Mouse (Mus musculus) liver, embryonic 16.5 days (tissue): ENCODE data around the gene Fcho1. TPM values are rescaled to one million over a fixed set of nuclear protein-coding genes. Genes with fewer than 3 reads are reported as not detected.

Source experiments
- ATAC-seq: fragments of 200-750 bp; cut with Nextera tagmentation; 2 replicates; pipeline ENCODE4 v1.8.0; 2017; ENCODE audit warnings: low read depth, mild to moderate bottlenecking, moderate number of reproducible peaks, moderate library complexity
- H3K27ac ChIP-seq: fragments of 300-500 bp; sonication (generic); 2 replicates; pipeline ENCODE4 v1.5.1; 2014; ENCODE audit warnings: mild to moderate bottlenecking, low read length
- H3K27me3 ChIP-seq: fragments of 300-500 bp; sonication (generic); 2 replicates; pipeline ENCODE4 v1.6.1; 2014; ENCODE audit warnings: low read depth, low read length, mixed read lengths; ENCODE audit not compliant: control insufficient read depth, insufficient read depth
- H3K36me3 ChIP-seq: fragments of 300-500 bp; sonication (generic); 2 replicates; pipeline ENCODE4 v1.6.1; 2014; ENCODE audit warnings: mild to moderate bottlenecking; ENCODE audit not compliant: control insufficient read depth, insufficient read depth
- H3K4me1 ChIP-seq: fragments of 300-500 bp; sonication (generic); 2 replicates; pipeline ENCODE4 v1.6.1; 2014; ENCODE audit warnings: low read depth, low read length, mixed read lengths; ENCODE audit not compliant: control insufficient read depth
- H3K4me2 ChIP-seq: fragments of 300-500 bp; sonication (generic); 2 replicates; pipeline ENCODE4 v1.6.1; 2014; ENCODE audit warnings: low read depth, low read length, mixed read lengths
- H3K4me3 ChIP-seq: fragments of 300-500 bp; sonication (generic); 2 replicates; pipeline ENCODE4 v1.5.1; 2014; ENCODE audit warnings: low read depth, mild to moderate bottlenecking, low read length
- H3K9ac ChIP-seq: fragments of 300-500 bp; sonication (generic); 2 replicates; pipeline ENCODE4 v1.6.1; 2014; ENCODE audit warnings: low read depth, low read length
- H3K9me3 ChIP-seq: fragments of 300-500 bp; sonication (generic); replicated peaks from 2 replicates; pipeline ENCODE4 v1.6.1; 2016; ENCODE audit warnings: low read length; ENCODE audit not compliant: control insufficient read depth
- WGBS: fragments of 180-500 bp; shearing (Covaris S2); extraction: QIAGEN DNeasy Blood & Tissue Kit; methylation state at CpG from one replicate; pipeline ENCODE4 v1.1.7; 2014; ENCODE audit not compliant: insufficient replicate concordance; 5-methylcytosine and 5-hydroxymethylcytosine counted together
- polyA plus RNA-seq: library from polyadenylated mRNA; unstranded; fragments of >200 nt; fragmentation: Nextera tagmentation; extraction: Ambion mirVana; gene quantifications from 2 replicates; pipeline ENCODE4 v1.2.1, GENCODE M21; 2015

The Fcho1 gene
- polyA plus RNA-seq, 1 experiment from 2014 or later, result 24.5 TPM

DNA sequence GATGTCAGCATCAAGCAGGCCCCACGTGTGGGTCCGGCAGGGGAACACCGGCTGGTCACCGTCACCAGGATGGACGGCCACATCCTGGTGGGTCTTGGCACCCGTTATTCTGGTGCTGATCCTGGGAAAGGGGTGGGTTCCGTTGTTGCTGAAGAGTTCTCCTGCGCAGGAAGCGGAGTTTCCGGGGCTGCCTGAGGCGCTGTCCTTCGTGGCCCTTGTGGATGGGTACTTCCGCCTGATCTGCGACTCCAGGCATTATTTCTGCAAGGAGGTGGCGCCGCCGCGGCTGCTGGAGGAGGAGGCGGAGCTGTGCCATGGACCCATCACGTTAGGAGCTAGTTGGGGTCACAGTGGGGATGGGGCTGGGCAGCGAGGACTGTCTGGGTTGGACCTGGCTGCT, 45.0 kb downstream of the Fcho1 start:
- H3K9ac ChIP-seq, result no peak overlapping the region
- no peak overlapping the region for H3K27ac ChIP-seq
- 58% methylated on average over 21 of the region's 21 CpGs for WGBS
- no peak overlapping the region for H3K4me3 ChIP-seq
- H3K4me1 ChIP-seq, result peaks cover 14% of the 10 kb centered on the region
- H3K27me3 ChIP-seq, result peaks cover 24% of the 10 kb centered on the region
- H3K4me2 ChIP-seq, result no peak overlapping the region
- no peaks in the 10 kb centered on the region for H3K9me3 ChIP-seq
- no peaks in the 10 kb centered on the region for H3K36me3 ChIP-seq
- ATAC-seq, result no peak

DNA sequence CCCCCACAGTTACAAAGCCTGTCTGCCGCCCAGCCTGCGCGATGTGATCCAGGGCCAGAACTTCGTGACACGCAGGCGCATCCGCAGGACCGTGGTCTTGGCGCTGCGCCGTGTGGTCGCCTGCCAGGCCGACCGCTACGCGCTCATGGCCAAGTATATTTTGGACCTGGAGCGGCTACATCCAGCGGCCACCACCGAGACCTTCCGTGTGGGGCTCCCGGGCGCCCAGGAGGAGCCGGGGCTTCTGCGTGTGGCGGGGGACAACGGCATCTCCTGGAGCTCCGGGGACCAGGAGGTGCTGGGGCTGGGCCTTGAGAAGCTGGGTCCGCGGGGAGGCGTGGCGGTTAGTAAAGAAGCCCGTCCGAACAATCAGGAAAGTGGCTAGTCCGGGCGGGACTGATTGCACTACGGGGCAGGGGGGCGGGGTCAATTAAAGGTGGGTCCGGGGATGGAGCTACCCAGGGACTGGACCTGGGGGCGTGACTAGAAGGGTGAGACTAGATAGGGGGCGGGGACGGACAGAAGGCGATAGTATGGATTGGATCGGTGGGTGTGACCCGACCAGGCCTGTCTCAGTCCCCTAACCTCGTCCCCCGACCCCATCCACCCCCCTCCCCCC, 45.9 kb downstream of the Fcho1 start:
- no peak for ATAC-seq
- H3K27ac ChIP-seq, result no peak overlapping the region
- H3K9me3 ChIP-seq, result no peaks in the 10 kb centered on the region
- peak overlapping the region; percentile 23 for H3K4me3 ChIP-seq
- peaks cover 14% of the 10 kb centered on the region for H3K4me1 ChIP-seq
- 60% methylated on average over 46 of the region's 46 CpGs for WGBS
- H3K4me2 ChIP-seq, result peak overlapping the region; percentile 38
- H3K36me3 ChIP-seq, result no peaks in the 10 kb centered on the region
- peaks cover 17% of the 10 kb centered on the region for H3K27me3 ChIP-seq
- no peak overlapping the region for H3K9ac ChIP-seq

DNA sequence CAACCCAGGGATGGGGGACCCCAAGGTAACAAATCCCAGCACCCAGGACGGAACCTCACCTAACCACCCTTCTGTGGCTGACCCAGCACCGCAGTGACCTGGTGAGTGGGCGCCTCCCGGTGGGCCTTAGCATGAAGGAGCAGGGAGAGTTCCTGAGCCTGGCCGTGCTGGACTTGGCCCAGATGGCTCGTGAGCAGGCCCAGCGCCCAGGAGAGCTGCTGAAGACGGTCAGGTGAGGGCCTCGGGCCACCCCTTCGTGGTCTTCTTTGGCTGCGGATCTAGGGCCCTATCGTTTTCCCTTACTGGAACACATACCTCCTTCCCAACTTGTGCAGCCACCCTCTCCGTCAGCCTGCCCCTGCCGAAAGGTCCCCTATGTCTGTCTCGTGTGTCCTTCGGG, 46.4 kb downstream of the Fcho1 start:
- Histone ChIP-seq H3K27me3 (peaks cover 13% of the 10 kb centered on the region), H3K4me1 (peaks cover 14% of the 10 kb centered on the region), H3K4me3 (peak overlapping the region; percentile 23; the same call in 1 of the 2 replicates), H3K9ac (no peak overlapping the region), H3K4me2 (no peak overlapping the region), H3K27ac (no peak overlapping the region), H3K9me3 (no peaks in the 10 kb centered on the region), H3K36me3 (no peaks in the 10 kb centered on the region)
- ATAC-seq, result no peak
- WGBS, result 70% methylated on average over 16 of the region's 16 CpGs

DNA sequence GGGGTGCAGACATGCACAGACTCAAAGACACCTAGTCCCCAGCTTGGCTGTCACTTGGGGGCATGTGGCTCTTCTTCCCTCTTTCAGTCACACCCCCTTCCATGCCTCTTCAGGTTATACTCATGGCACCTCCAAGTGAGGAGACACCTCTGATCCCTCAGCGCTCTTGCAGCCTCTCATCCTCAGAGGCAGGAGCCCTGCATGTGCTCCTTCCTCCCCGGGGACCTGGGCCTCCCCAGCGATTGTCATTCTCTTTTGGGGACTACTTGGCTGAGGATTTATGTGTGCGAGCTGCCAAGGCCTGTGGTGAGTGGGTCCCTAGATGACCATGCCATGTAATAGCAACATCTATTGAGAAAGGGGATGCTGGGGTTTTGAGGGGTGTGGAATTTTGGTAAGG, 47.3 kb downstream of the Fcho1 start:
- no peak overlapping the region for H3K4me2 ChIP-seq
- H3K27me3 ChIP-seq, result peaks cover 8% of the 10 kb centered on the region; the same call in 1 of the 2 replicates
- no peaks in the 10 kb centered on the region for H3K36me3 ChIP-seq
- WGBS, result 71% methylated on average over 4 of the region's 4 CpGs
- ATAC-seq, result no peak
- peaks cover 14% of the 10 kb centered on the region for H3K4me1 ChIP-seq
- no peak overlapping the region for H3K9ac ChIP-seq
- no peaks in the 10 kb centered on the region for H3K9me3 ChIP-seq
- no peak overlapping the region for H3K27ac ChIP-seq
- H3K4me3 ChIP-seq, result no peak overlapping the region

DNA sequence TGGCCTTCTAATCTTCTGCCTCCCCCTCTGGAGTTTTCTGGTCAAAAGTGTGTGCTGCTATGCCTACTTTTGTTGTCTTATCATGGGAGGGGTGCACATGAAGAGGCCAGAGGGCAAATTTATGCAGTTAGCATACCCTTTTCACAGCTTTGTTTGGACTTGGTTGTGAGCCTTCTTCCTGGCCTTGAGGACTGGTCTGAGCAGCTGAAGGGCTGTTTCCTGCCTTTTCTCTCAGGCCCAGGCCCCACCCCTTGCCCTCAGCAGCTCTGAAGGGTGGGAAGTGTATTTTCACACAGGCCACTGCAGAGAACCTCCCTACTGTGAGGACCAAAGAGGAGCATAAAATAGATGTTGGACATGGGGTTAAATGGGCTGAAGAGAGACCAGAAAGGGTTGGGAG, 48.0 kb downstream of the Fcho1 start:
- Histone ChIP-seq H3K9ac (no peak overlapping the region), H3K27me3 (peaks cover 8% of the 10 kb centered on the region; the same call in 1 of the 2 replicates), H3K36me3 (no peaks in the 10 kb centered on the region), H3K4me1 (peaks cover 14% of the 10 kb centered on the region), H3K27ac (no peak overlapping the region; the same call in 1 of the 2 replicates), H3K4me2 (peak overlapping the region; percentile 86; the same call in 1 of the 2 replicates), H3K4me3 (no peak overlapping the region), H3K9me3 (no peaks in the 10 kb centered on the region)
- no peak for ATAC-seq

DNA sequence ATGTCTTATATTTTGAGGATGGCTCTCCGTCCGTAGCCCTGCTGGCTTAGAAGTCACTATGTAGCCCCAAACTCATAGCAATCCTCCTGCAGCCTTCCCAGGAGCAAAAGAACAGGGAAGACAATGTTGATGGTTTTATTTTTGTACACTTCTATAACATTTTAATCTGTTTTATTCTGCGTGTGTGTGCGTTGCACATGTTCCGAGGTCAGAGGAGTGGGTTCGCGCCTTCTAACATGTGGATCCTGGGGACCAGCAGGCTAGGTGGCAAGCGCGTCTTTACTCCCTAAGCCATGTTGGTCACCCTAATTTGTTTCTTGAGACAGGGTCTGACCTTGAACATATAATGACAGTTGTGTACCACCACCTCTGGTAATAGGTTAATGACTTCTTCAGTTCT, 48.7 kb downstream of the Fcho1 start:
- no peaks in the 10 kb centered on the region for H3K36me3 ChIP-seq
- H3K4me2 ChIP-seq, result peak overlapping the region; percentile 86
- no peak for ATAC-seq
- peak overlapping the region; percentile 79 for H3K4me3 ChIP-seq
- peak overlapping the region; percentile 81 for H3K27ac ChIP-seq
- no peaks in the 10 kb centered on the region for H3K9me3 ChIP-seq
- 35% methylated on average over 9 of the region's 9 CpGs for WGBS
- H3K9ac ChIP-seq, result peak overlapping the region; percentile 79
- H3K4me1 ChIP-seq, result peaks cover 17% of the 10 kb centered on the region
- H3K27me3 ChIP-seq, result 0 out of 2 replicates have a peak, but pooled peaks cover 2% of the 10 kb centered on the region

DNA sequence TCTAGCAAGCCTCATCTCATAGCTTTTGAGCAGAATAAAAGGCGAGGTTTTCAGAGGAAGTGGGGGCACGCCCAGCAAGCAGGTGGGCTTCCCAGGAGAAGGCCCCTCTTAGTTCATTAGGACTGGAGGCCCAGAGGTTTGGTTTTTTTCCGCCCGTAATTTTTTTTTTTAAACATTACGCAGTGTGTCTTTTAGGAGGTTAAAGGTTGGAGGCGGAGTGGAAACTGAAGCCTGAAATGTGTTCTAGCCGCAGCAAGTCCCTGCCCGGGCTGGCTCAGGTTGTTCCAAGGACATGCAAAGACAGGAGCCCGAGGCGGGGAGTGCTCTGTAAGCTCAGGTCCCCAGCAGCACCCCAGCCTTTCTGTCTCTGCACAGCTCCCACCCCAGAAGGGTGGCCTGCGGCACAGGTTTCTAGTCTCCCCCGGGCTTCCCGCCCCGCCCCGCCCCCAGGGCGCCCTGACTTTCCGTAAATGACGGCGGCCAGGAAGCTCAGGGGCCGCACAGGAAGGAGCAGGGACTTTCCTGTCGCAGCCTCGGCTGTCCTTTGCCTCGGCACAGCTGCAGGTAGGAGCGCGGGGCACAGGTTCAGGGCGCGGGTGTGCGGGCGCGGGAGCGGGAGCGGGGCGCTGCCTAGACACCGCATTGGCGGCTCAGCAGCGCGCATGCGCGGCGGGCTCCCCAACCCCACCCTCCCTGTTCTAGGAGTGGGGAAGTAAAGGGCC, 49.3 kb downstream of the Fcho1 start, which contains the start of gene Jak3:
Gene Jak3, plus strand, starts transcription at position 277 of the 722 bp plus-strand sequence.
- Histone ChIP-seq H3K36me3 (no peaks in the 10 kb centered on the region), H3K4me3 (peak within 1 kb of the TSS; percentile 79), H3K9me3 (no peaks in the 10 kb centered on the region), H3K27ac (peak within 1 kb of the TSS; percentile 81), H3K27me3 (peaks cover 5% of the 10 kb centered on the region), H3K4me1 (peaks cover 22% of the 10 kb centered on the region), H3K9ac (peak within 1 kb of the TSS; percentile 79), H3K4me2 (peak within 1 kb of the TSS; percentile 86)
- WGBS, result 2% methylated on average over 34 of the region's 40 CpGs
- ATAC-seq, result peak; percentile 71

DNA sequence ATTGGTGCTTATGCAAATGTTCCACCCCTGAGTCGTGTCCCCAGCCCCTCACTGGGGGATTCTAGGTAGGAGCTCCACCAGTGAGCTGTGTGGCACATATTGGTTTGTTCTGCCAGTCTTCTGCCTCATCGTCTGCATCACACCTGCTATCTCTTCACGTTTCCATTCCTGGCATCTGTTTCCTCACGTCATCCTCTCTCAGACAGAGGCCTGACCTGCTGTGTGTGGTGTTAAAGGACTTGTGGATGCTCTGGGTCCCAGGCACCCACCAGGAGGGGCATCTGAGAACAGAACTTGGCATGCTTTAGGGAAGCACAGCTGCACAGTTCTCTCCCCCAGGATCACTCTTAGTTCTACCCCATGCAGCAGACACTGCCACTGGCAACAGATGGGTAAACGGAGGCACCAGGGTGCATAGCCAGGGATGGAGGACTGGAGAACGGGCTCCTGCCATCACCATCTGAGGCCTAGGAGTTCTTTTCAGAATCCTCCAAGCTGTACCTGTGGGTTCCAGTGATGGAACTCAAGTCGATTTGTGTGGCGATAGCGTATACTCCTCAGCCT, 50.0 kb downstream of the Fcho1 start:
- no peaks in the 10 kb centered on the region for H3K36me3 ChIP-seq
- no peak for ATAC-seq
- peak overlapping the region; percentile 81 for H3K27ac ChIP-seq
- H3K4me1 ChIP-seq, result peaks cover 29% of the 10 kb centered on the region
- 35% methylated on average over 9 of the region's 9 CpGs for WGBS
- H3K27me3 ChIP-seq, result peaks cover 10% of the 10 kb centered on the region
- peak overlapping the region; percentile 86 for H3K4me2 ChIP-seq
- H3K9ac ChIP-seq, result peak overlapping the region; percentile 79
- H3K9me3 ChIP-seq, result no peaks in the 10 kb centered on the region
- H3K4me3 ChIP-seq, result peak overlapping the region; percentile 79

DNA sequence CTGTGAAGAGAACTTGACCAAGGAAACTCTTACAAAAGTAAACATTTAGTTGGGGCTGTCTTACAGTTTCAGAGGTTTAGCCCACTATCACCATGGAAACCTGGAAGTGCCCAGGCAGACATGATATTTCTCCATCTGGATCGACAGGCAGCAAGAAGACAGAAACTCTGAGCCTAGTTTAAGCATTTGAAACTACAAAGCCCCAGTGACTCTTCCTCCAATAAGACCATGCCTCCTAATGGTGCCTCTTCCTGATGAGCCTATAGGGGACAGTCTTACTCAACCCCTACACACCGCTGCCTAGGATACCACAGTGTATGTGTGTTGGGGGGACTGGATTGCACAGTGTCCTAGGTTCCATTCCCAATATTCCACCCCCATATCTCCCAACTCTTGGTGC, 51.4 kb downstream of the Fcho1 start:
- Histone ChIP-seq H3K36me3 (no peaks in the 10 kb centered on the region), H3K27ac (no peak overlapping the region), H3K4me3 (no peak overlapping the region), H3K4me1 (peaks cover 29% of the 10 kb centered on the region), H3K9ac (no peak overlapping the region), H3K4me2 (no peak overlapping the region), H3K9me3 (no peaks in the 10 kb centered on the region), H3K27me3 (peaks cover 24% of the 10 kb centered on the region)
- ATAC-seq, result no peak
- 60% methylated on average over 2 of the region's 2 CpGs for WGBS
